Mouse (Mus musculus) liver, postnatal 0 days (tissue): ENCODE data around the gene Cdh11.

Experiments
- CTCF ChIP-seq: sonication (generic); IDR thresholded peaks from 2 replicates; pipeline ENCODE4 v1.5.1; 2016; ENCODE audit warnings: antibody characterized with exemption, low read depth
- EP300 ChIP-seq: IDR thresholded peaks from 2 replicates; pipeline ENCODE4 v1.6.1; 2016; ENCODE audit warnings: antibody characterized with exemption, low read depth, mild to moderate bottlenecking

DNA sequence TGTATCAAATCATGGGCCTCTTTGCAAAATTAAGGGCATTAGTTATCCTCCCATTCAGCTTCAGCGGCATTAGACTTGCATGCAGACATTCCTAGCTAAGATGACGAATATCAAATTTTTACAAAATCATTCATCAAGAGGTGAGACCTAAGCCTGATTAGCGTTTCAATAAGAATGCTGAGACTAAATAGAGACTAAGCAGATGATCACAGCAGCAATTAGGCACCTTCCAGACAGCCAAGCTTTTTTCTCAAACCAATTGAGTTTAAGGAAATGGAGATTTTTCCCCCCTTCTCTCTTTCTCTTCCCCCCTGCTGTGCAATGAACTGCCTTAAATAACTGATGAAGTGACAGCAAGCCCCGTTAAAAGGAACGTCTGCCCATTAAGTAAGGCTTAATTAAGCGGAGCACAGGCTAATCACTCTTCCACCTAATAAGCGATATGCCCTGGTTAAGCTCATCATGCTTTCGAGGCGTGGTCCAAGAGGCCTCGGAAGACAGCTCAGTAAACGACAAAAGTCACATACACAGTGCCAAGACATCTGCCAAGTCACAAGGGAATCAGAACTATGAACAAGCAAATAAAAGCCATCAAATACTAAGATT lies 87.1 kb downstream of the Cdh11 start:
- no peak for TF ChIP-seq CTCF
- TF ChIP-seq EP300 = no peak
